Mouse (Mus musculus): ENCODE results near the gene Cpz. TPM values are rescaled to one million over a fixed set of nuclear protein-coding genes. Genes with fewer than 3 reads are reported as not detected.

Gene Cpz
- polyA plus RNA-seq, 1 experiment from 2014 or later, result 7.7 TPM

DNA sequence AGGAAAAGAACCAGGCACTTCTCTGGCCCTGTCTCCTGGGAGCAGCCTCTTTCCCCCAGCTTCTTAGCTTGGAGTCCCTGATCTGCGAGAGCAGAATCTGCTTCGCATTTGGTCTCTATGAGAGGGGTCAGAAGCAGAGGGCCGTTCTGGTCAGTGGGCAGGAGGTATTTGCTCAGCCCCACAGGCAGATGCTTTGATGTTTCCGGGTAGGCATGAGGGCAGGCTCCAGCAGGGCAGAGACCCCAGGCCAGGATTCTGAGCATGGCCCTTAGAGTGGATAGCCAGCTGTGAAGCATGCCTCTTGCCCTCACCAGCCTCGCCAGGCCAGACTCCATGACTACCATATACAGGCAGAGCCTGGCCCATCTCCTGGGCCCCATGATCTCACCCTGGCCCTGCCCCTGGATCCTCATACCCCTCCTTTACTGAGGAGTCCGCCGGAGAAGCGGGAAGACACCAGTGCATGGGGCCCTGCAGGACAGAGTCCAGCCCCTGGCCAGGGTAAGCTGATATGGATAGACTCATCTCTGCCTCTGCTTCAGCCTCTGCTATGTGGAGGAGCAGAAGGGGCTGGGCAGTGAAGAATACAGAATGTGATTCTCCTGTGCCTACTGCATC is 30.6 kb downstream of the Cpz start:
- Histone ChIP-seq H3K27me3 (ENCODE audit: insufficient read depth, low read length) (no peaks in the 10 kb centered on the region), H3K36me3 (ENCODE audit: insufficient read depth, low read length) (no peaks in the 10 kb centered on the region), H3K4me1 (ENCODE audit: insufficient read depth, low read length) (peaks cover 18% of the 10 kb centered on the region), H3K4me3 (ENCODE audit: low read length) (no peak overlapping the region), H3K9ac (replicated peaks; ENCODE audit: low read length) (no peak overlapping the region), H3K4me2 (replicated peaks; ENCODE audit: low read depth, low read length) (no peak overlapping the region), H3K27ac (ENCODE audit: low read length) (peak overlapping the region; percentile 44; the same call in 1 of the 2 replicates), H3K9me3 (ENCODE audit: low read length) (no peaks in the 10 kb centered on the region)
- ATAC-seq (ENCODE audit: low FRiP score, low TSS enrichment), result peak; percentile 84
- WGBS, result 14% methylated on average over 8 of the region's 8 CpGs

GRCm38 (mm10) chr5:35493770-35494169 is 31.7 kb downstream of the Cpz start:
- Histone ChIP-seq H3K4me3 (ENCODE audit: low read length) (no peak overlapping the region), H3K27ac (ENCODE audit: low read length) (no peak overlapping the region), H3K4me2 (replicated peaks; ENCODE audit: low read depth, low read length) (no peak overlapping the region), H3K9me3 (ENCODE audit: low read length) (no peaks in the 10 kb centered on the region), H3K9ac (replicated peaks; ENCODE audit: low read length) (no peak overlapping the region), H3K27me3 (ENCODE audit: insufficient read depth, low read length) (no peaks in the 10 kb centered on the region), H3K36me3 (ENCODE audit: insufficient read depth, low read length) (no peaks in the 10 kb centered on the region), H3K4me1 (ENCODE audit: insufficient read depth, low read length) (peaks cover 18% of the 10 kb centered on the region)
- 22% methylated on average over 12 of the region's 12 CpGs for WGBS
- ATAC-seq (ENCODE audit: low FRiP score, low TSS enrichment), result no peak

- no peak overlapping the region for H3K4me2 ChIP-seq (replicated peaks; ENCODE audit: low read depth, low read length)
- H3K9ac ChIP-seq (replicated peaks; ENCODE audit: low read length), result no peak overlapping the region
- 32% methylated on average over 4 of the region's 4 CpGs for WGBS
- H3K36me3 ChIP-seq (ENCODE audit: insufficient read depth, low read length), result no peaks in the 10 kb centered on the region
- ATAC-seq (ENCODE audit: low FRiP score, low TSS enrichment), result no peak
- H3K27me3 ChIP-seq (ENCODE audit: insufficient read depth, low read length), result no peaks in the 10 kb centered on the region
- no peak overlapping the region for H3K4me3 ChIP-seq (ENCODE audit: low read length)
- H3K4me1 ChIP-seq (ENCODE audit: insufficient read depth, low read length), result no peaks in the 10 kb centered on the region
- H3K27ac ChIP-seq (ENCODE audit: low read length), result no peak overlapping the region
- H3K9me3 ChIP-seq (ENCODE audit: low read length), result no peaks in the 10 kb centered on the region
These were observed 46.0 kb downstream of the Cpz start for GRCm38 (mm10) chr5:35479521-35479920.

GRCm38 (mm10) chr5:35475236-35475635 is 50.3 kb downstream of the Cpz start:
- Histone ChIP-seq H3K4me3 (ENCODE audit: low read length) (no peak overlapping the region), H3K9me3 (ENCODE audit: low read length) (no peaks in the 10 kb centered on the region), H3K27me3 (ENCODE audit: insufficient read depth, low read length) (peaks cover 2% of the 10 kb centered on the region; the same call in 1 of the 2 replicates), H3K4me1 (ENCODE audit: insufficient read depth, low read length) (no peaks in the 10 kb centered on the region), H3K9ac (replicated peaks; ENCODE audit: low read length) (no peak overlapping the region), H3K27ac (ENCODE audit: low read length) (no peak overlapping the region), H3K36me3 (ENCODE audit: insufficient read depth, low read length) (no peaks in the 10 kb centered on the region), H3K4me2 (replicated peaks; ENCODE audit: low read depth, low read length) (no peak overlapping the region)
- WGBS, result 42% methylated on average over 6 of the region's 6 CpGs
- ATAC-seq (ENCODE audit: low FRiP score, low TSS enrichment), result no peak

- no peak overlapping the region for H3K9ac ChIP-seq (replicated peaks; ENCODE audit: low read length)
- WGBS, result 10% methylated on average over 7 of the region's 7 CpGs
- no peaks in the 10 kb centered on the region for H3K36me3 ChIP-seq (ENCODE audit: insufficient read depth, low read length)
- no peak overlapping the region for H3K27ac ChIP-seq (ENCODE audit: low read length)
- no peaks in the 10 kb centered on the region for H3K4me1 ChIP-seq (ENCODE audit: insufficient read depth, low read length)
- H3K4me2 ChIP-seq (replicated peaks; ENCODE audit: low read depth, low read length), result no peak overlapping the region
- no peak overlapping the region for H3K4me3 ChIP-seq (ENCODE audit: low read length)
- ATAC-seq (ENCODE audit: low FRiP score, low TSS enrichment), result no peak
- peaks cover 9% of the 10 kb centered on the region for H3K27me3 ChIP-seq (ENCODE audit: insufficient read depth, low read length)
- H3K9me3 ChIP-seq (ENCODE audit: low read length), result no peaks in the 10 kb centered on the region
These were observed 54.5 kb downstream of the Cpz start for GRCm38 (mm10) chr5:35470885-35471528.

- Histone ChIP-seq H3K9ac (replicated peaks; ENCODE audit: low read length) (no peak overlapping the region), H3K9me3 (ENCODE audit: low read length) (no peaks in the 10 kb centered on the region), H3K4me2 (replicated peaks; ENCODE audit: low read depth, low read length) (no peak overlapping the region), H3K27ac (ENCODE audit: low read length) (no peak overlapping the region), H3K27me3 (ENCODE audit: insufficient read depth, low read length) (peaks cover 17% of the 10 kb centered on the region; the same call in 1 of the 2 replicates), H3K36me3 (ENCODE audit: insufficient read depth, low read length) (no peaks in the 10 kb centered on the region), H3K4me3 (ENCODE audit: low read length) (no peak overlapping the region), H3K4me1 (ENCODE audit: insufficient read depth, low read length) (no peaks in the 10 kb centered on the region)
- ATAC-seq (ENCODE audit: low FRiP score, low TSS enrichment), result no peak
- 20% methylated on average over 21 of the region's 21 CpGs for WGBS
These were observed 59.4 kb downstream of the Cpz start for GRCm38 (mm10) chr5:35465966-35466635.

GRCm38 (mm10) chr5:35462081-35462480 is 63.4 kb downstream of the Cpz start:
- Histone ChIP-seq H3K27ac (ENCODE audit: low read length) (no peak overlapping the region), H3K9ac (replicated peaks; ENCODE audit: low read length) (no peak overlapping the region), H3K27me3 (ENCODE audit: insufficient read depth, low read length) (peaks cover 15% of the 10 kb centered on the region; the same call in 1 of the 2 replicates), H3K36me3 (ENCODE audit: insufficient read depth, low read length) (no peaks in the 10 kb centered on the region), H3K9me3 (ENCODE audit: low read length) (no peaks in the 10 kb centered on the region), H3K4me3 (ENCODE audit: low read length) (no peak overlapping the region), H3K4me2 (replicated peaks; ENCODE audit: low read depth, low read length) (no peak overlapping the region), H3K4me1 (ENCODE audit: insufficient read depth, low read length) (no peaks in the 10 kb centered on the region)
- WGBS, result 8% methylated on average over 8 of the region's 8 CpGs
- ATAC-seq (ENCODE audit: low FRiP score, low TSS enrichment), result no peak

- ATAC-seq (ENCODE audit: low FRiP score, low TSS enrichment), result no peak
- Histone ChIP-seq H3K27me3 (ENCODE audit: insufficient read depth, low read length) (peaks cover 7% of the 10 kb centered on the region), H3K4me1 (ENCODE audit: insufficient read depth, low read length) (no peaks in the 10 kb centered on the region), H3K9ac (replicated peaks; ENCODE audit: low read length) (no peak overlapping the region), H3K9me3 (ENCODE audit: low read length) (no peaks in the 10 kb centered on the region), H3K36me3 (ENCODE audit: insufficient read depth, low read length) (no peaks in the 10 kb centered on the region), H3K27ac (ENCODE audit: low read length) (no peak overlapping the region), H3K4me2 (replicated peaks; ENCODE audit: low read depth, low read length) (no peak overlapping the region), H3K4me3 (ENCODE audit: low read length) (no peak overlapping the region)
- WGBS, result 82% methylated on average over 4 of the region's 4 CpGs
These were observed 65.7 kb downstream of the Cpz start for GRCm38 (mm10) chr5:35459760-35460159.

- ATAC-seq (ENCODE audit: low FRiP score, low TSS enrichment), result no peak
- Histone ChIP-seq H3K4me3 (ENCODE audit: low read length) (no peak overlapping the region), H3K9me3 (ENCODE audit: low read length) (no peaks in the 10 kb centered on the region), H3K4me1 (ENCODE audit: insufficient read depth, low read length) (no peaks in the 10 kb centered on the region), H3K27ac (ENCODE audit: low read length) (no peak overlapping the region), H3K36me3 (ENCODE audit: insufficient read depth, low read length) (no peaks in the 10 kb centered on the region), H3K27me3 (ENCODE audit: insufficient read depth, low read length) (peaks cover 3% of the 10 kb centered on the region), H3K4me2 (replicated peaks; ENCODE audit: low read depth, low read length) (no peak overlapping the region), H3K9ac (replicated peaks; ENCODE audit: low read length) (no peak overlapping the region)
- 60% methylated on average over 3 of the region's 3 CpGs for WGBS
These were observed 67.2 kb downstream of the Cpz start for GRCm38 (mm10) chr5:35458267-35458666.

GRCm38 (mm10) chr5:35457364-35457763 is 68.1 kb downstream of the Cpz start:
- Histone ChIP-seq H3K27me3 (ENCODE audit: insufficient read depth, low read length) (peaks cover 6% of the 10 kb centered on the region), H3K9me3 (ENCODE audit: low read length) (no peaks in the 10 kb centered on the region), H3K36me3 (ENCODE audit: insufficient read depth, low read length) (no peaks in the 10 kb centered on the region), H3K4me1 (ENCODE audit: insufficient read depth, low read length) (no peaks in the 10 kb centered on the region), H3K4me3 (ENCODE audit: low read length) (no peak overlapping the region), H3K4me2 (replicated peaks; ENCODE audit: low read depth, low read length) (no peak overlapping the region), H3K27ac (ENCODE audit: low read length) (no peak overlapping the region), H3K9ac (replicated peaks; ENCODE audit: low read length) (no peak overlapping the region)
- ATAC-seq (ENCODE audit: low FRiP score, low TSS enrichment), result no peak
- 85% methylated on average over 7 of the region's 7 CpGs for WGBS

Measured in kidney, embryonic 16.5 days (tissue).